Mouse (Mus musculus) forebrain, embryonic 13.5 days (tissue): ENCODE results near the gene Tcea3. TPM values are rescaled to one million over a fixed set of nuclear protein-coding genes. Genes with fewer than 3 reads are reported as not detected.

Experiments
- ATAC-seq: fragments of 200-750 bp; cut with Nextera tagmentation; 2 replicates; pipeline ENCODE4 v1.8.0; 2017
- H3K27ac ChIP-seq: fragments of 300-500 bp; sonication (generic); 2 replicates; pipeline ENCODE4 v1.5.1; 2015; ENCODE audit warnings: inconsistent platforms, mild to moderate bottlenecking, moderate library complexity
- H3K27me3 ChIP-seq: fragments of 300-500 bp; sonication (generic); 2 replicates; pipeline ENCODE4 v1.6.1; 2015; ENCODE audit warnings: mild to moderate bottlenecking, inconsistent platforms
- H3K36me3 ChIP-seq: fragments of 300-500 bp; sonication (generic); 2 replicates; pipeline ENCODE4 v1.6.1; 2015; ENCODE audit warnings: mild to moderate bottlenecking, inconsistent platforms; ENCODE audit not compliant: poor library complexity, severe bottlenecking
- H3K4me1 ChIP-seq: fragments of 300-500 bp; sonication (generic); 2 replicates; pipeline ENCODE4 v1.6.1; 2015; ENCODE audit warnings: inconsistent platforms
- H3K4me2 ChIP-seq: fragments of 300-500 bp; sonication (generic); 2 replicates; pipeline ENCODE4 v1.6.1; 2015; ENCODE audit warnings: inconsistent platforms, mild to moderate bottlenecking, moderate library complexity
- H3K4me3 ChIP-seq: fragments of 300-500 bp; sonication (generic); 2 replicates; pipeline ENCODE4 v1.5.1; 2015; ENCODE audit warnings: mild to moderate bottlenecking, inconsistent platforms
- H3K9ac ChIP-seq: fragments of 300-500 bp; sonication (generic); 2 replicates; pipeline ENCODE4 v1.6.1; 2015; ENCODE audit warnings: mild to moderate bottlenecking, inconsistent platforms
- H3K9me3 ChIP-seq: fragments of 300-500 bp; sonication (generic); replicated peaks from 2 replicates; pipeline ENCODE4 v1.6.1; 2016; ENCODE audit warnings: inconsistent platforms
- WGBS: fragments of 180-500 bp; shearing (Covaris S2); methylation state at CpG from one replicate; pipeline ENCODE4 v1.1.7; 2015; 5-methylcytosine and 5-hydroxymethylcytosine counted together
- polyA plus RNA-seq: library from polyadenylated mRNA; unstranded; fragments of >200 nt; fragmentation: Nextera tagmentation; extraction: Ambion mirVana; gene quantifications from 2 replicates; pipeline ENCODE4 v1.2.1, GENCODE M21; 2015

Gene Tcea3
- polyA plus RNA-seq: 0.52 and 0.66 TPM in 2 replicates

- Histone ChIP-seq H3K27me3 (peaks cover 86% of the 10 kb centered on the region), H3K4me1 (peaks cover 35% of the 10 kb centered on the region), H3K27ac (no peak within 1 kb of the TSS), H3K36me3 (no peaks in the 10 kb centered on the region), H3K9me3 (no peaks in the 10 kb centered on the region), H3K4me2 (peak within 1 kb of the TSS; percentile 70), H3K9ac (peak within 1 kb of the TSS; percentile 40; the same call in 1 of the 2 replicates), H3K4me3 (peak within 1 kb of the TSS; percentile 40)
- under 1% methylated on average over 35 of the region's 46 CpGs for WGBS
- no peak for ATAC-seq
Measured at GRCm38 (mm10) chr4:136247729-136248463, at the start of gene Tcea3. TSS of gene Tcea3 (plus strand) at chr4:136247729.

- H3K9ac ChIP-seq: no peak overlapping the region
- WGBS: 78% methylated on average over 7 of the region's 7 CpGs
- H3K9me3 ChIP-seq: no peaks in the 10 kb centered on the region
- no peak for ATAC-seq
- H3K4me3 ChIP-seq: no peak overlapping the region
- H3K4me1 ChIP-seq: no peaks in the 10 kb centered on the region
- 0 out of 2 replicates have a peak, but pooled peaks cover 5% of the 10 kb centered on the region for H3K27me3 ChIP-seq
- H3K36me3 ChIP-seq: 0 out of 2 replicates have a peak, but pooled peaks cover 14% of the 10 kb centered on the region
- H3K4me2 ChIP-seq: no peak overlapping the region
- no peak overlapping the region for H3K27ac ChIP-seq
Measured at GRCm38 (mm10) chr4:136198846-136199245, 48.7 kb upstream of the Tcea3 start.

GRCm38 (mm10) chr4:136199562-136200292 is 47.8 kb upstream of the Tcea3 start:
- H3K4me3 ChIP-seq: no peak overlapping the region
- no peak overlapping the region for H3K9ac ChIP-seq
- H3K4me2 ChIP-seq: no peak overlapping the region
- 35% methylated on average over 9 of the region's 9 CpGs for WGBS
- 0 out of 2 replicates have a peak, but pooled peaks cover 10% of the 10 kb centered on the region for H3K36me3 ChIP-seq
- no peaks in the 10 kb centered on the region for H3K4me1 ChIP-seq
- ATAC-seq: no peak
- no peaks in the 10 kb centered on the region for H3K9me3 ChIP-seq
- H3K27ac ChIP-seq: no peak overlapping the region
- 0 out of 2 replicates have a peak, but pooled peaks cover 5% of the 10 kb centered on the region for H3K27me3 ChIP-seq

GRCm38 (mm10) chr4:136202509-136202908 is 45.0 kb upstream of the Tcea3 start:
- no peaks in the 10 kb centered on the region for H3K36me3 ChIP-seq
- no peaks in the 10 kb centered on the region for H3K9me3 ChIP-seq
- H3K4me3 ChIP-seq: no peak overlapping the region
- H3K27me3 ChIP-seq: peaks cover 10% of the 10 kb centered on the region; the same call in 1 of the 2 replicates
- H3K4me1 ChIP-seq: peaks cover 12% of the 10 kb centered on the region
- 4% methylated on average over 9 of the region's 9 CpGs for WGBS
- ATAC-seq: no peak
- no peak overlapping the region for H3K9ac ChIP-seq
- H3K27ac ChIP-seq: no peak overlapping the region
- no peak overlapping the region for H3K4me2 ChIP-seq

- 81% methylated on average over 2 of the region's 2 CpGs for WGBS
- ATAC-seq: no peak
- Histone ChIP-seq H3K36me3 (no peaks in the 10 kb centered on the region), H3K27me3 (peaks cover 16% of the 10 kb centered on the region), H3K4me2 (no peak overlapping the region), H3K9me3 (no peaks in the 10 kb centered on the region), H3K27ac (no peak overlapping the region), H3K4me1 (peaks cover 13% of the 10 kb centered on the region), H3K9ac (no peak overlapping the region), H3K4me3 (no peak overlapping the region)
Measured at GRCm38 (mm10) chr4:136204775-136205174, 42.8 kb upstream of the Tcea3 start.

GRCm38 (mm10) chr4:136206033-136206893 is 41.3 kb upstream of the Tcea3 start, which contains the start of gene Asap3:
TSS of gene Asap3 (plus strand) at chr4:136206365.
- Histone ChIP-seq H3K27me3 (peaks cover 15% of the 10 kb centered on the region), H3K27ac (0 out of 2 replicates have a peak within 1 kb of the TSS, but pooled peaks have one; percentile 16), H3K9ac (peak within 1 kb of the TSS; percentile 81), H3K4me1 (peaks cover 13% of the 10 kb centered on the region), H3K36me3 (no peaks in the 10 kb centered on the region), H3K4me2 (peak within 1 kb of the TSS; percentile 99), H3K4me3 (peak within 1 kb of the TSS; percentile 59), H3K9me3 (no peaks in the 10 kb centered on the region)
- peak; percentile 90 for ATAC-seq
- WGBS: under 1% methylated on average over 51 of the region's 54 CpGs

GRCm38 (mm10) chr4:136206943-136207342 is 40.6 kb upstream of the Tcea3 start:
- peak overlapping the region; percentile 81 for H3K9ac ChIP-seq
- H3K9me3 ChIP-seq: no peaks in the 10 kb centered on the region
- H3K4me1 ChIP-seq: peaks cover 13% of the 10 kb centered on the region
- WGBS: under 1% methylated on average over 6 of the region's 6 CpGs
- peak overlapping the region; percentile 99 for H3K4me2 ChIP-seq
- no peak overlapping the region for H3K27ac ChIP-seq
- H3K36me3 ChIP-seq: no peaks in the 10 kb centered on the region
- peak overlapping the region; percentile 59 for H3K4me3 ChIP-seq
- H3K27me3 ChIP-seq: peaks cover 12% of the 10 kb centered on the region
- ATAC-seq: 0 out of 2 replicates have a peak, but pooled peaks have one; percentile 16

GRCm38 (mm10) chr4:136210931-136211330 is 36.6 kb upstream of the Tcea3 start:
- no peak for ATAC-seq
- Histone ChIP-seq H3K9ac (no peak overlapping the region), H3K4me2 (no peak overlapping the region), H3K4me3 (no peak overlapping the region), H3K4me1 (peaks cover 16% of the 10 kb centered on the region), H3K9me3 (no peaks in the 10 kb centered on the region), H3K27ac (no peak overlapping the region), H3K27me3 (peaks cover 12% of the 10 kb centered on the region), H3K36me3 (no peaks in the 10 kb centered on the region)
- 82% methylated on average over 9 of the region's 9 CpGs for WGBS

- Histone ChIP-seq H3K36me3 (no peaks in the 10 kb centered on the region), H3K4me3 (no peak overlapping the region), H3K9me3 (no peaks in the 10 kb centered on the region), H3K4me2 (no peak overlapping the region), H3K27me3 (peaks cover 5% of the 10 kb centered on the region), H3K9ac (no peak overlapping the region), H3K27ac (no peak overlapping the region), H3K4me1 (peaks cover 9% of the 10 kb centered on the region)
- 0 out of 2 replicates have a peak, but pooled peaks have one; percentile 13 for ATAC-seq
- 74% methylated on average over 7 of the region's 7 CpGs for WGBS
Measured at GRCm38 (mm10) chr4:136213629-136214028, 33.9 kb upstream of the Tcea3 start.

- Histone ChIP-seq H3K36me3 (no peaks in the 10 kb centered on the region), H3K27me3 (peaks cover 6% of the 10 kb centered on the region), H3K4me3 (no peak overlapping the region), H3K9ac (no peak overlapping the region), H3K9me3 (no peaks in the 10 kb centered on the region), H3K4me2 (no peak overlapping the region), H3K4me1 (peaks cover 18% of the 10 kb centered on the region), H3K27ac (no peak overlapping the region)
- WGBS: 89% methylated on average over 8 of the region's 8 CpGs
- no peak for ATAC-seq
Measured at GRCm38 (mm10) chr4:136214828-136215227, 32.7 kb upstream of the Tcea3 start.

- Histone ChIP-seq H3K27me3 (peaks cover 13% of the 10 kb centered on the region), H3K4me3 (no peak overlapping the region), H3K36me3 (no peaks in the 10 kb centered on the region), H3K9me3 (no peaks in the 10 kb centered on the region), H3K4me1 (peaks cover 25% of the 10 kb centered on the region), H3K4me2 (no peak overlapping the region), H3K27ac (no peak overlapping the region), H3K9ac (no peak overlapping the region)
- 88% methylated on average over 8 of the region's 8 CpGs for WGBS
- ATAC-seq: no peak
Measured at GRCm38 (mm10) chr4:136215576-136215975, 32.0 kb upstream of the Tcea3 start.
